Mouse (Mus musculus) brain, embryonic 14.5 days (tissue): Measurements from ENCODE around the gene Azgp1. TPM values are rescaled to one million over a fixed set of nuclear protein-coding genes. Genes with fewer than 3 reads are reported as not detected.
"Not testable (repeated sequence)": the region's sequence is repeated elsewhere in the genome, so short reads cannot be mapped to it uniquely, and the experiment has no call there.

Experiments
- DNase-seq: peaks from one replicate; pipeline ENCODE4 v3.0.0-alpha.2; 2011; ENCODE audit warnings: low read depth
- CTCF ChIP-seq: fragments of 200-500 bp; IDR thresholded peaks from 2 replicates; pipeline ENCODE4 v1.5.1; 2012; ENCODE audit warnings: inconsistent platforms, mild to moderate bottlenecking, moderate library complexity, borderline replicate concordance; ENCODE audit not compliant: insufficient read depth, insufficient read length; ENCODE audit errors: extremely low read depth
- POLR2A ChIP-seq: fragments of 200-500 bp; IDR thresholded peaks from 2 replicates; pipeline ENCODE4 v1.6.1; 2012; ENCODE audit warnings: mild to moderate bottlenecking, inconsistent platforms, borderline replicate concordance; ENCODE audit not compliant: poor library complexity, insufficient read depth, insufficient read length, severe bottlenecking; ENCODE audit errors: extremely low read depth
- polyA plus RNA-seq: library from polyadenylated mRNA; depleted of rRNA; stranded (reverse); fragments of >200 nt; gene quantifications from 2 replicates; pipeline ENCODE4 v1.2.3, GENCODE M21; 2012; rRNA removed

Azgp1 gene
- polyA plus RNA-seq, 1 experiment, result not detected

- TF ChIP-seq CTCF, result no peak
- TF ChIP-seq POLR2A, result no peak
These were observed 6.6 kb upstream of the Azgp1 start for GRCm38 (mm10) chr5:137974724-137975123.

GRCm38 (mm10) chr5:137975434-137975833, 5.9 kb upstream of the Azgp1 start:
- TF ChIP-seq CTCF, result no peak
- no peak for TF ChIP-seq POLR2A
- DNase-seq, result no peak

More at GRCm38 (mm10) chr5:137974724-137975123, 6.6 kb upstream of the Azgp1 start:
- DNase-seq, result no peak

GRCm38 (mm10) chr5:137977291-137977690, 4.0 kb upstream of the Azgp1 start:
- no peak for DNase-seq
- TF ChIP-seq POLR2A (no peak), CTCF (no peak)

GRCm38 (mm10) chr5:137979081-137979480, 2.2 kb upstream of the Azgp1 start:
- DNase-seq, result no peak
- TF ChIP-seq CTCF (no peak), POLR2A (no peak)

- no peak for TF ChIP-seq CTCF
- no peak for TF ChIP-seq POLR2A
- no peak for DNase-seq
These were observed 5.0 kb downstream of the Azgp1 start for GRCm38 (mm10) chr5:137986351-137986750.

GRCm38 (mm10) chr5:138009437-138009836, 28.1 kb downstream of the Azgp1 start:
- no peak for TF ChIP-seq POLR2A
- TF ChIP-seq CTCF, result no peak
- DNase-seq, result no peak

GRCm38 (mm10) chr5:138012382-138012781, 31.1 kb downstream of the Azgp1 start:
- no peak for DNase-seq
- TF ChIP-seq POLR2A, result no peak
- TF ChIP-seq CTCF, result no peak

- DNase-seq, result no peak
- no peak for TF ChIP-seq CTCF
These were observed 35.2 kb downstream of the Azgp1 start for GRCm38 (mm10) chr5:138016530-138016929.

- TF ChIP-seq CTCF (no peak), POLR2A (no peak)
- no peak for DNase-seq
These were observed 35.7 kb downstream of the Azgp1 start for GRCm38 (mm10) chr5:138016997-138017396.

- DNase-seq, result not testable (repeated sequence)
These were observed 38.3 kb downstream of the Azgp1 start for GRCm38 (mm10) chr5:138019577-138019976.

- not testable (repeated sequence) for DNase-seq
These were observed 39.7 kb downstream of the Azgp1 start, which contains the start of the genes Smok3a and Smok3b for GRCm38 (mm10) chr5:138020961-138021479. Smok3a (plus strand) TSS chr5:138021261. Smok3b (plus strand) TSS chr5:138021429.

Other genes starting within 250 kb of the Azgp1 start
- 208 and 219 TPM in 2 replicates for gene Nyap1, start 239.9 kb upstream of the Azgp1 start, polyA plus RNA-seq
- 51.8 and 53.7 TPM in 2 replicates for gene Tsc22d4, start 235.8 kb upstream of the Azgp1 start, polyA plus RNA-seq
- 47.7 and 81.6 TPM in 2 replicates for gene Ppp1r35, start 202.7 kb upstream of the Azgp1 start, polyA plus RNA-seq
- gene Mepce, start 193.9 kb upstream of the Azgp1 start, polyA plus RNA-seq, result 35.7 and 38.5 TPM in 2 replicates
- 8.1 and 8.2 TPM in 2 replicates for gene Zcwpw1, start 193.7 kb upstream of the Azgp1 start, polyA plus RNA-seq
- 0.12 and 0.42 TPM in 2 replicates for gene Pilra, start 145.2 kb upstream of the Azgp1 start, polyA plus RNA-seq
- gene Pilrb1, start 123.4 kb upstream of the Azgp1 start, polyA plus RNA-seq, result 0.16 TPM in 1 of 2 replicates, not detected in the other
- 0.08 TPM in 1 of 2 replicates, not detected in the other for gene Pilrb2, start 109.7 kb upstream of the Azgp1 start, polyA plus RNA-seq
- not detected in 2 replicates for gene Cyp3a13, start 59.9 kb upstream of the Azgp1 start, polyA plus RNA-seq
- 0.39 and 0.82 TPM in 2 replicates for gene Gjc3, start 18.4 kb upstream of the Azgp1 start, polyA plus RNA-seq
- gene Smok3a, start 39.7 kb downstream of the Azgp1 start, polyA plus RNA-seq, result not detected in 2 replicates
- gene Smok3b, start 39.9 kb downstream of the Azgp1 start, polyA plus RNA-seq, result not detected in 2 replicates
- not detected in 2 replicates for gene Smok3c, start 71.7 kb downstream of the Azgp1 start, polyA plus RNA-seq
- gene Zkscan1, start 103.6 kb downstream of the Azgp1 start, polyA plus RNA-seq, result 15.8 and 24.1 TPM in 2 replicates
- 63.8 and 66.3 TPM in 2 replicates for gene Zscan21, start 135.4 kb downstream of the Azgp1 start, polyA plus RNA-seq
- 10.3 and 11.9 TPM in 2 replicates for gene Zfp113, start 174.2 kb downstream of the Azgp1 start, polyA plus RNA-seq
- gene Cops6, start 179.6 kb downstream of the Azgp1 start, polyA plus RNA-seq, result 134 and 144 TPM in 2 replicates
- gene Ap4m1, start 190.5 kb downstream of the Azgp1 start, polyA plus RNA-seq, result 60.2 and 77.6 TPM in 2 replicates
- gene Mcm7, start 190.9 kb downstream of the Azgp1 start, polyA plus RNA-seq, result 111 and 146 TPM in 2 replicates
- gene Taf6, start 205.9 kb downstream of the Azgp1 start, polyA plus RNA-seq, result 89.7 and 128 TPM in 2 replicates
- 20.6 and 22.7 TPM in 2 replicates for gene Cnpy4, start 206.0 kb downstream of the Azgp1 start, polyA plus RNA-seq
- 10.3 and 11.8 TPM in 2 replicates for gene Mblac1, start 212.8 kb downstream of the Azgp1 start, polyA plus RNA-seq
- 0.03 and 0.04 TPM in 2 replicates for gene Nxpe5, start 244.4 kb downstream of the Azgp1 start, polyA plus RNA-seq